In the genomic region with DNA sequence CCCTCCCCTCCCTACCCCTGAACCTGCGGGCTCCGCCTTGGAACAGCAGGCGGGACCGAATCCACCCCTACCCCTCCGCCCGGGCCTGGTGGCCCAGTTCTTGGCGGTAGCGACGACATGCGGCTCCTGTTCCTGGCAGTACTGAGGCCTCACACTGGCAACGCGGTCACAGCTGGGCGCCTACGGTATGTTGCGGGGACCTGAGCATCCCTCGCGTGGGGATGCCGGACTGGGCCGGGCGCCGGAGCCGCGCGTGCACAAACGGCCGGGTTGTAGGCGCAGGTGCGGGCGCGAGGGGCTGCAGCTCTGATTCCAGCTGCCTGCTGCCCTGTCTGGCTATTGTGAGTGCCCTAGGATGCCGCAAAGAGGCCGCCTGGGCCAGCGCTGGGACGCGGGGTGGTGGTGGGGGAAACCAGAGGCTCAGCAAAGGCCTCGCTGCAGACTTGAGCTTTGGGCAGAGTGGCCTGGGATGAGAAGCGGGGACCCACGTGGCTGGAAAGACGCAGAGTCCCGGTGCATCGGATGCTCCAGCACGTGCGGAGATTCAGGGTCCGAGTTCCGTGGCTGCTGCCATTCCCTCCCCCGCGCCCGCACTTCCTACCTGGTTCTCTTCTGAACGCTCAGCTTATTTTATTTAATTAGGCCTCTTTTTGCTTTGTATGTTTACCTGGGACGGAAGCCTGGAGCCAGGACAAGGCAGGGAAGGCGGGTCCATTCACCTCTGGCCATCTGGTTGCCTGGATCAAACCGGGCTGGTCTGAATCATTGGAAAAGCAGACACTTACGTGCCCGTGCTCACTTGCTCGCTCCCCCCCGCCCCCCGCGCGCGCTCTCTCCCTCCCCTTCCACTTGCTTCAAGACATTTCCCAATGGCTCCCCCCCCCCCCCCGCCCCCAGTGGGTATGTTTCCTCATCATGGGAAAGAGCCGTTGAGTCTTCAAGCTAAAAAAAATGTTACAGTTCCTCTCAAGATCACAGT, we compare ENCODE assay signal across 8 mouse cellular contexts. TPM values are rescaled to one million over a fixed set of nuclear protein-coding genes. Genes with fewer than 3 reads are reported as not detected.
DNase-seq lines count a peak whose midpoint lies in the region; ATAC-seq and TF ChIP-seq lines count a peak whose summit lies in the region.

A gene (plus strand): TSS at position 96 of the 979 bp plus-strand sequence.
A gene (minus strand): TSS at position 731 of the 979 bp plus-strand sequence.

- H3K4me2 ChIP-seq in heart, postnatal 0 days (ENCODE audit: low read depth, low read length) = peak within 1 kb of the TSS; percentile 53
- H3K4me2 ChIP-seq in stomach, postnatal 0 days (replicated peaks; ENCODE audit: low read depth) = peak within 1 kb of the TSS; percentile 61

- no peak within 1 kb of the TSS for H3K27ac ChIP-seq in heart, postnatal 0 days (ENCODE audit: low read depth)
- peak within 1 kb of the TSS; percentile 84 for H3K27ac ChIP-seq in midbrain, embryonic 10.5 days (replicated peaks)
- no peak within 1 kb of the TSS for H3K27ac ChIP-seq in stomach, postnatal 0 days (replicated peaks)

- H3K9ac ChIP-seq in heart, postnatal 0 days (replicated peaks; ENCODE audit: low read depth, low read length) = no peak within 1 kb of the TSS
- peak within 1 kb of the TSS; percentile 54 for H3K9ac ChIP-seq in stomach, postnatal 0 days (ENCODE audit: low read length)

- TF ChIP-seq CTCF in heart, postnatal 0 days (IDR thresholded peaks at IDR 0.05; ENCODE audit: low read depth) = no peak
- no peak for TF ChIP-seq CTCF in stomach, postnatal 0 days (IDR thresholded peaks at IDR 0.05; ENCODE audit: low read depth)

- peak within 1 kb of the TSS; percentile 34 for H3K4me3 ChIP-seq in heart, postnatal 0 days (ENCODE audit: low read depth, low read length)
- peak within 1 kb of the TSS; percentile 63 for H3K4me3 ChIP-seq in midbrain, embryonic 10.5 days
- H3K4me3 ChIP-seq in stomach, postnatal 0 days (ENCODE audit: low read depth, low read length) = peak within 1 kb of the TSS; percentile 39

- no peak for TF ChIP-seq EP300 in heart, postnatal 0 days (IDR thresholded peaks at IDR 0.05; ENCODE audit: low read depth)
- no peak for TF ChIP-seq EP300 in stomach, postnatal 0 days (optimal IDR thresholded peaks at IDR 0.05)

- 1% methylated on average over 60 of the region's 62 CpGs for WGBS in heart, postnatal 0 days
- WGBS in midbrain, embryonic 10.5 days = under 1% methylated on average over 61 of the region's 62 CpGs
- whole genome bisulfite sequencing in stomach, postnatal 0 days = 1% methylated on average over 60 of the region's 62 CpGs

- ATAC-seq in heart, postnatal 0 days (ENCODE audit: insufficient read depth, low read depth) = peak; percentile 17; the same call in 1 of the 2 replicates
- peak; percentile 74 for ATAC-seq in granulocyte monocyte progenitor cell, adult 5-6 weeks (replicated peaks; ENCODE audit: poor library complexity, severe bottlenecking)
- peak; percentile 78 for ATAC-seq in stomach, postnatal 0 days (ENCODE audit: low FRiP score, low TSS enrichment)

- H3K9me3 ChIP-seq in heart, postnatal 0 days (replicated peaks; ENCODE audit: control insufficient read depth, low read length) = no peaks in the 10 kb centered on the region
- no peaks in the 10 kb centered on the region for H3K9me3 ChIP-seq in midbrain, embryonic 10.5 days (replicated peaks)
- no peaks in the 10 kb centered on the region for H3K9me3 ChIP-seq in stomach, postnatal 0 days (ENCODE audit: control insufficient read depth, low read length)

- H3K27me3 ChIP-seq in heart, postnatal 0 days (ENCODE audit: control insufficient read depth, insufficient read depth, low read length) = peaks cover 31% of the 10 kb centered on the region
- peaks cover 27% of the 10 kb centered on the region for H3K27me3 ChIP-seq in midbrain, embryonic 10.5 days (ENCODE audit: low read depth, poor library complexity, severe bottlenecking)
- no peaks in the 10 kb centered on the region for H3K27me3 ChIP-seq in stomach, postnatal 0 days (ENCODE audit: control insufficient read depth, insufficient read depth, low read length)

- no peak for DNase-seq in heart, postnatal 0 days (ENCODE audit: low spot score)
- no peak for DNase-seq in heart, adult 9 months (ENCODE audit: low spot score in 2 of 2)
- DNase-seq in cerebellum, adult 9-10 months = peak; percentile 58
- peak; percentile 33 to 51 for DNase-seq in layer of hippocampus, postnatal 10 days (ENCODE audit: low spot score in 2 of 2)
- peak; percentile 67 for DNase-seq in midbrain, embryonic 10.5 days (ENCODE audit: low spot score)
- peak; percentile 63 for DNase-seq in stomach, postnatal 0 days (ENCODE audit: low spot score)
- DNase-seq in ovary, postnatal 36 days (ENCODE audit: low spot score) = no peak

- no peaks in the 10 kb centered on the region for H3K36me3 ChIP-seq in heart, postnatal 0 days (replicated peaks; ENCODE audit: control insufficient read depth, insufficient read depth, low read length)
- no peaks in the 10 kb centered on the region for H3K36me3 ChIP-seq in midbrain, embryonic 10.5 days
- H3K36me3 ChIP-seq in stomach, postnatal 0 days (ENCODE audit: control insufficient read depth, insufficient read depth, low read length) = no peaks in the 10 kb centered on the region

- no peaks in the 10 kb centered on the region for H3K4me1 ChIP-seq in heart, postnatal 0 days (ENCODE audit: control insufficient read depth, insufficient read depth)
- peaks cover 20% of the 10 kb centered on the region for H3K4me1 ChIP-seq in midbrain, embryonic 10.5 days
- no peaks in the 10 kb centered on the region for H3K4me1 ChIP-seq in stomach, postnatal 0 days (replicated peaks; ENCODE audit: control insufficient read depth, insufficient read depth)

RNA-seq across cellular contexts. Expression of the first gene that starts in this region (rescaled TPM):
- total RNA-seq in heart, postnatal 0 days (2014; rRNA removed; ENCODE audit: low replicate concordance) = not detected in 2 replicates
- not detected in 2 replicates for polyA plus RNA-seq in heart, postnatal 0 days (2015; fragmentation: Nextera tagmentation; extraction: Ambion mirVana)
- total RNA-seq in granulocyte monocyte progenitor cell, adult 5-6 weeks (2014; fragmentation: Nextera tagmentation) = 5.6 and 7.6 TPM in 2 replicates
- total RNA-seq in granulocyte monocyte progenitor cell, adult 5-6 weeks (2017) = 7.2 and 7.5 TPM in 2 replicates
- 10 to 100 TPM; 19.1 to 21.6 TPM for total RNA-seq in layer of hippocampus, postnatal 10 days (2021)
- polyA plus RNA-seq in midbrain, embryonic 10.5 days (2016; fragmentation: Nextera tagmentation; extraction: Ambion mirVana) = 1.3 and 1.4 TPM in 2 replicates
- 0.40 and 0.77 TPM in 2 replicates for polyA plus RNA-seq in stomach, postnatal 0 days (2015; fragmentation: Nextera tagmentation; extraction: Ambion mirVana)

RNA-seq across cellular contexts. Expression of the second gene that starts in this region (rescaled TPM):
- 31.1 and 35.3 TPM in 2 replicates for total RNA-seq in heart, postnatal 0 days (2014; rRNA removed; ENCODE audit: low replicate concordance)
- polyA plus RNA-seq in heart, postnatal 0 days (2015; fragmentation: Nextera tagmentation; extraction: Ambion mirVana) = 8.7 and 11.6 TPM in 2 replicates
- total RNA-seq in granulocyte monocyte progenitor cell, adult 5-6 weeks (2014; fragmentation: Nextera tagmentation) = 22.5 and 42.2 TPM in 2 replicates
- total RNA-seq in granulocyte monocyte progenitor cell, adult 5-6 weeks (2017) = 25.2 and 105 TPM in 2 replicates
- total RNA-seq in layer of hippocampus, postnatal 10 days (2021) = 10 to 100 TPM; 23.9 to 30.0 TPM
- polyA plus RNA-seq in midbrain, embryonic 10.5 days (2016; fragmentation: Nextera tagmentation; extraction: Ambion mirVana) = 23.8 and 26.1 TPM in 2 replicates
- polyA plus RNA-seq in stomach, postnatal 0 days (2015; fragmentation: Nextera tagmentation; extraction: Ambion mirVana) = 10.6 and 11.0 TPM in 2 replicates

Comparison
In these comparisons a context has a peak if more than half of its experiments do, and no peak if none do; other contexts are left out.
1. ATAC-seq: peak in every context shown above with its lines; median percentile 78 in stomach, postnatal 0 days; 74 in granulocyte monocyte progenitor cell, adult 5-6 weeks; 17 in heart, postnatal 0 days.
2. DNase-seq: peak in cerebellum, adult 9-10 months (single experiment), layer of hippocampus, postnatal 10 days (2 of 2), midbrain, embryonic 10.5 days (single experiment) and stomach, postnatal 0 days (single experiment); none in heart, postnatal 0 days (single experiment), heart, adult 9 months (0 of 2) and ovary, postnatal 36 days (single experiment).
3. Peak in every context shown above with its lines, with median percentiles within 50 percentile points of each other: H3K4me3 ChIP-seq.